Mouse (Mus musculus) kidney, adult 2 months (tissue): Measurements from ENCODE around the gene Slc9a4. TPM values are rescaled to one million over a fixed set of nuclear protein-coding genes. Genes with fewer than 3 reads are reported as not detected.
"Not testable (repeated sequence)": the region's sequence is repeated elsewhere in the genome, so short reads cannot be mapped to it uniquely, and the experiment has no call there.

Source experiments
- DNase-seq: peaks from one replicate; pipeline ENCODE4 v3.0.0; 2021
- H3K27ac ChIP-seq: fragments of 200-500 bp; 2 replicates; pipeline ENCODE4 v1.5.1; 2012; ENCODE audit warnings: low read depth, low read length, control low read depth, inconsistent platforms; ENCODE audit not compliant: insufficient read depth
- H3K27me3 ChIP-seq: fragments of 200-500 bp; replicated peaks from 2 replicates; pipeline ENCODE4 v1.6.1; 2012; ENCODE audit warnings: mild to moderate bottlenecking, moderate library complexity, low read length, inconsistent platforms; ENCODE audit not compliant: control insufficient read depth, insufficient read depth
- H3K36me3 ChIP-seq: fragments of 200-500 bp; 2 replicates; pipeline ENCODE4 v1.6.1; 2012; ENCODE audit warnings: mild to moderate bottlenecking, moderate library complexity, low read length, inconsistent platforms; ENCODE audit not compliant: control insufficient read depth, insufficient read depth
- H3K4me1 ChIP-seq: fragments of 200-500 bp; 2 replicates; pipeline ENCODE4 v1.6.1; 2011; ENCODE audit warnings: low read length; ENCODE audit not compliant: control insufficient read depth, insufficient read depth
- H3K4me3 ChIP-seq: fragments of 200-500 bp; 2 replicates; pipeline ENCODE4 v1.5.1; 2011; ENCODE audit warnings: mild to moderate bottlenecking, low read depth, low read length, control low read depth; ENCODE audit not compliant: insufficient read depth
- CTCF ChIP-seq: fragments of 200-500 bp; conservative IDR thresholded peaks from 2 replicates; pipeline ENCODE4 v1.5.1; 2011; ENCODE audit warnings: low read depth, mild to moderate bottlenecking, control low read depth, low read length, moderate library complexity, mixed read lengths; ENCODE audit not compliant: insufficient read depth, insufficient read length
- POLR2A ChIP-seq: fragments of 200-500 bp; IDR thresholded peaks from one replicate; pipeline ENCODE4 v1.6.1; 2011; ENCODE audit warnings: low read depth, low read length, control low read depth
- WGBS: fragments of 180-500 bp; shearing (Covaris S2); methylation state at CpG from one replicate; pipeline ENCODE4 v1.1.7; 2018; 5-methylcytosine and 5-hydroxymethylcytosine counted together
- polyA plus RNA-seq: library from polyadenylated mRNA; depleted of rRNA; stranded (reverse); fragments of >200 nt; gene quantifications from 2 replicates; pipeline ENCODE4 v1.2.3, GENCODE M21; 2012

The Slc9a4 gene
- polyA plus RNA-seq, 1 experiment: 2.9 TPM

- Histone ChIP-seq H3K27me3 (no peaks in the 10 kb centered on the region), H3K27ac (no peak overlapping the region), H3K4me3 (0 out of 2 replicates have a peak overlapping the region, but pooled peaks have one; percentile 6), H3K4me1 (no peaks in the 10 kb centered on the region), H3K36me3 (no peaks in the 10 kb centered on the region)
- no peak for DNase-seq
- WGBS: 64% methylated on average over 14 of the region's 14 CpGs
- TF ChIP-seq POLR2A: no peak
- no peak for TF ChIP-seq CTCF
Measured at GRCm38 (mm10) chr1:40580269-40580668, 388 bp downstream of the Slc9a4 start.

- no peaks in the 10 kb centered on the region for H3K36me3 ChIP-seq
- DNase-seq: no peak
- 75% methylated on average over 5 of the region's 5 CpGs for WGBS
Measured at GRCm38 (mm10) chr1:40586776-40587175, 6.9 kb downstream of the Slc9a4 start.

GRCm38 (mm10) chr1:40590931-40591330 lies 11.1 kb downstream of the Slc9a4 start:
- TF ChIP-seq CTCF (no peak), POLR2A (no peak)
- no peak overlapping the region for H3K27ac ChIP-seq
- DNase-seq: no peak
- no peak overlapping the region for H3K4me3 ChIP-seq
- 79% methylated on average over 4 of the region's 4 CpGs for WGBS
- no peaks in the 10 kb centered on the region for H3K4me1 ChIP-seq
- H3K36me3 ChIP-seq: no peaks in the 10 kb centered on the region
- no peaks in the 10 kb centered on the region; the same call in 1 of the 2 replicates for H3K27me3 ChIP-seq

More at GRCm38 (mm10) chr1:40586776-40587175, 6.9 kb downstream of the Slc9a4 start:
- Histone ChIP-seq H3K4me1 (no peaks in the 10 kb centered on the region), H3K27ac (no peak overlapping the region), H3K4me3 (no peak overlapping the region), H3K27me3 (no peaks in the 10 kb centered on the region; the same call in 1 of the 2 replicates)
- no peak for TF ChIP-seq CTCF
- no peak for TF ChIP-seq POLR2A

- Histone ChIP-seq H3K4me3 (no peak overlapping the region), H3K36me3 (no peaks in the 10 kb centered on the region), H3K4me1 (no peaks in the 10 kb centered on the region), H3K27me3 (no peaks in the 10 kb centered on the region), H3K27ac (no peak overlapping the region)
- TF ChIP-seq POLR2A (no peak), CTCF (no peak)
- no peak for DNase-seq
- 69% methylated on average over 5 of the region's 5 CpGs for WGBS
Measured at GRCm38 (mm10) chr1:40597822-40598221, 17.9 kb downstream of the Slc9a4 start.

DNA sequence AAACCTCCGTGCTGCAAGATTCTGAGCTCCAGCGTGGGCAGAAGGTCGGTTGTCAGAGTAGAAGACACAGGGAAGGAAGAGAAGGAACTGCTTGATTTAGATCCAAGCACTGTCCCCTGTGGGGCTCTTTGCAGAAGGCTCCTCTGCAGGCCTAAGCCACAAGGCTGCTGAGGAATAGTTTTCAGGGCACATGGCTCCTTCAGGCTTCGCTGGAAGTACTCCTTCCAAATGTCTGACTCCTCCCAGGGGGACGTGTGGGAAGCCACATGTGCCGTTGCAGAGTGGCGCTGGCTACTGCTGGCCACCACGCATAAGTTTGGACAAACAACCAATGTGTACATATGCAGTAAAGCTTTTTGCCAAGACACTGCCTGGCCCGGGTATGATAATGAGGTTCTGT lies 19.8 kb downstream of the Slc9a4 start:
- not testable (repeated sequence) for H3K4me1 ChIP-seq, H3K4me3 ChIP-seq, DNase-seq, H3K27ac ChIP-seq, H3K27me3 ChIP-seq, H3K36me3 ChIP-seq
- 87% methylated on average over 9 of the region's 9 CpGs for WGBS

GRCm38 (mm10) chr1:40600394-40601327 lies 20.8 kb downstream of the Slc9a4 start:
- H3K4me1 ChIP-seq: no peaks in the 10 kb centered on the region
- peak; percentile 30 for DNase-seq
- H3K27ac ChIP-seq: no peak overlapping the region
- WGBS: 77% methylated on average over 25 of the region's 25 CpGs
- no peak overlapping the region for H3K4me3 ChIP-seq
- no peaks in the 10 kb centered on the region for H3K36me3 ChIP-seq
- TF ChIP-seq POLR2A: no peak
- TF ChIP-seq CTCF: no peak
- no peaks in the 10 kb centered on the region for H3K27me3 ChIP-seq

- no peak overlapping the region for H3K27ac ChIP-seq
Measured at GRCm38 (mm10) chr1:40601461-40601860, 21.6 kb downstream of the Slc9a4 start.

More at GRCm38 (mm10) chr1:40601461-40601860, 21.6 kb downstream of the Slc9a4 start:
- no peak for DNase-seq
- H3K4me1 ChIP-seq: no peaks in the 10 kb centered on the region
- TF ChIP-seq CTCF (no peak), POLR2A (no peak)
- no peaks in the 10 kb centered on the region for H3K27me3 ChIP-seq
- WGBS: 78% methylated on average over 3 of the region's 3 CpGs
- H3K4me3 ChIP-seq: no peak overlapping the region
- H3K36me3 ChIP-seq: no peaks in the 10 kb centered on the region
